Mouse (Mus musculus) left cerebral cortex, adult 8-10 months (tissue): ENCODE measurements around the gene Dync1li1. TPM values are rescaled to one million over a fixed set of nuclear protein-coding genes. Genes with fewer than 3 reads are reported as not detected.
"Not testable (repeated sequence)": the region's sequence is repeated elsewhere in the genome, so short reads cannot be mapped to it uniquely, and the experiment has no call there.

Experiments
- DNase-seq, 2 experiments: peaks; one replicate each; pipeline ENCODE4 v3.0.0; 2022; ENCODE audit warnings: low spot score in 2 of 2
- total RNA-seq, 4 experiments: library from RNA; stranded (reverse); gene quantifications; 2 replicates each; pipeline ENCODE4 v1.2.4; 2022

Gene Dync1li1
- total RNA-seq, 4 experiments from 2014 or later: 84.6 to 87.5 (median 85.9) TPM

- DNase-seq: peak; percentile 33 to 54
Measured at GRCm38 (mm10) chr9:114672703-114673561, 15.7 kb upstream of the Dync1li1 start.

GRCm38 (mm10) chr9:114673626-114674025 lies 15.0 kb upstream of the Dync1li1 start:
- DNase-seq: no peak

GRCm38 (mm10) chr9:114678576-114678975 lies 10.0 kb upstream of the Dync1li1 start:
- no peak for DNase-seq

- no peak for DNase-seq
Measured at GRCm38 (mm10) chr9:114679944-114680343, 8.6 kb upstream of the Dync1li1 start.

- DNase-seq: no peak
Measured at GRCm38 (mm10) chr9:114680531-114680930, 8.1 kb upstream of the Dync1li1 start.

- no peak for DNase-seq
Measured at GRCm38 (mm10) chr9:114682193-114682592, 6.4 kb upstream of the Dync1li1 start.

GRCm38 (mm10) chr9:114686245-114686644 lies 2.3 kb upstream of the Dync1li1 start:
- no peak for DNase-seq

GRCm38 (mm10) chr9:114687639-114688038 lies 951 bp upstream of the Dync1li1 start:
- DNase-seq: no peak

GRCm38 (mm10) chr9:114688953-114689407 lies 390 bp downstream of the Dync1li1 start:
- no peak for DNase-seq

GRCm38 (mm10) chr9:114690119-114690601 lies 1.6 kb downstream of the Dync1li1 start:
- no peak for DNase-seq

- no peak for DNase-seq
Measured at GRCm38 (mm10) chr9:114691112-114691511, 2.5 kb downstream of the Dync1li1 start.

- not testable (repeated sequence) for DNase-seq
Measured at GRCm38 (mm10) chr9:114695662-114696061, 7.1 kb downstream of the Dync1li1 start.

GRCm38 (mm10) chr9:114697072-114697471 lies 8.5 kb downstream of the Dync1li1 start:
- no peak for DNase-seq

- no peak for DNase-seq
Measured at GRCm38 (mm10) chr9:114697926-114698325, 9.3 kb downstream of the Dync1li1 start.

- DNase-seq: no peak
Measured at GRCm38 (mm10) chr9:114699262-114699661, 10.7 kb downstream of the Dync1li1 start.

- no peak for DNase-seq
Measured at GRCm38 (mm10) chr9:114699882-114700665, 11.5 kb downstream of the Dync1li1 start.

- DNase-seq: no peak
Measured at GRCm38 (mm10) chr9:114701031-114701430, 12.4 kb downstream of the Dync1li1 start.

GRCm38 (mm10) chr9:114701921-114702320 lies 13.3 kb downstream of the Dync1li1 start:
- DNase-seq: no peak

- no peak for DNase-seq
Measured at GRCm38 (mm10) chr9:114707805-114708204, 19.2 kb downstream of the Dync1li1 start.

- no peak for DNase-seq
Measured at GRCm38 (mm10) chr9:114710345-114710744, 21.8 kb downstream of the Dync1li1 start.

- DNase-seq: no peak
Measured at GRCm38 (mm10) chr9:114713481-114713880, 24.9 kb downstream of the Dync1li1 start.
